Mouse (Mus musculus) CH12.LX (cell line): ENCODE measurements around the gene Vmn1r85. TPM values are rescaled to one million over a fixed set of nuclear protein-coding genes. Genes with fewer than 3 reads are reported as not detected.

ENCODE experiments used
- DNase-seq: peaks from one replicate; pipeline ENCODE4 v3.0.0-alpha.2; 2013; ENCODE audit errors: extremely low read depth
- H3K27ac ChIP-seq: 2 replicates; pipeline ENCODE4 v1.5.1; 2012; ENCODE audit warnings: low read depth, mild to moderate bottlenecking, control low read depth, moderate library complexity; ENCODE audit not compliant: insufficient read depth
- H3K27me3 ChIP-seq: replicated peaks from 2 replicates; pipeline ENCODE3; 2012; ENCODE audit warnings: inconsistent platforms
- H3K36me3 ChIP-seq, 2 experiments: replicated peaks in 1 of 2; 2 replicates each; pipeline versions ENCODE3 to v1.6.1; 2012; ENCODE audit warnings: inconsistent platforms in 1 of 2, low read length in 1 of 2, mild to moderate bottlenecking in 1 of 2, mixed read lengths in 1 of 2, moderate library complexity in 1 of 2; ENCODE audit not compliant: control insufficient read depth in 1 of 2, insufficient read depth in 1 of 2
- H3K4me1 ChIP-seq, 2 experiments: 2 replicates each; pipeline ENCODE4 v1.6.1; 2012; ENCODE audit warnings: inconsistent platforms in 1 of 2, moderate library complexity in 1 of 2; ENCODE audit not compliant: insufficient read depth in 2 of 2, control insufficient read depth in 1 of 2
- H3K4me2 ChIP-seq: 2 replicates; pipeline ENCODE4 v1.6.1; 2012; ENCODE audit warnings: low read depth, mild to moderate bottlenecking, control low read depth; ENCODE audit not compliant: poor library complexity, insufficient read depth, severe bottlenecking
- H3K4me3 ChIP-seq, 3 experiments: fragments of 150-350 bp in 1 of 3; sonication (generic) in 1 of 3; replicated peaks in 1 of 3; 2 replicates each; pipeline versions ENCODE3 to v1.5.1; 2011 to 2012; ENCODE audit warnings: low read depth in 2 of 3, low read length in 2 of 3, mild to moderate bottlenecking in 2 of 3, moderate library complexity in 2 of 3, control low read depth in 1 of 3, improper control_type of control experiment in 1 of 3, inconsistent platforms in 1 of 3, mixed read lengths in 1 of 3; ENCODE audit not compliant: poor library complexity in 1 of 3
- H3K79me2 ChIP-seq: replicated peaks from 2 replicates; pipeline ENCODE4 v1.6.1; 2012; ENCODE audit warnings: mild to moderate bottlenecking, moderate library complexity; ENCODE audit not compliant: control insufficient read depth, poor library complexity, insufficient read depth, severe bottlenecking; ENCODE audit errors: extremely low read depth
- H3K9ac ChIP-seq: 2 replicates; pipeline ENCODE4 v1.6.1; 2012; ENCODE audit warnings: low read depth, mild to moderate bottlenecking, control low read depth, moderate library complexity; ENCODE audit not compliant: insufficient read depth
- H3K9me3 ChIP-seq: replicated peaks from 2 replicates; pipeline ENCODE3; 2012; ENCODE audit warnings: low read length, inconsistent platforms, mixed read lengths
- BHLHE40 ChIP-seq: IDR thresholded peaks from 2 replicates; pipeline ENCODE4 v1.6.1; 2011; ENCODE audit warnings: mild to moderate bottlenecking, low read depth, low read length, improper control_type of control experiment
- E2F4 ChIP-seq: IDR thresholded peaks from 2 replicates; pipeline ENCODE4 v1.6.1; 2011; ENCODE audit warnings: low read depth, low read length, improper control_type of control experiment; ENCODE audit not compliant: insufficient replicate concordance
- EP300 ChIP-seq: IDR thresholded peaks from 2 replicates; pipeline ENCODE4 v1.6.1; 2011; ENCODE audit warnings: low read length, improper control_type of control experiment
- ETS1 ChIP-seq: conservative IDR thresholded peaks from 2 replicates; pipeline ENCODE4 v1.6.1; 2012; ENCODE audit warnings: low read depth, mild to moderate bottlenecking, inconsistent platforms, low read length, improper control_type of control experiment, moderate library complexity
- IRF4 ChIP-seq: IDR thresholded peaks from 2 replicates; pipeline ENCODE4 v1.6.1; 2014; ENCODE audit warnings: low read depth, mild to moderate bottlenecking, inconsistent platforms, low read length, improper control_type of control experiment
- KAT2A ChIP-seq: IDR thresholded peaks from 2 replicates; pipeline ENCODE4 v1.6.1; 2012; ENCODE audit warnings: low read length, improper control_type of control experiment, inconsistent platforms; ENCODE audit not compliant: insufficient replicate concordance
- MAX ChIP-seq: IDR thresholded peaks from 2 replicates; pipeline ENCODE4 v1.6.1; 2011; ENCODE audit warnings: low read length, improper control_type of control experiment
- MEF2A ChIP-seq: IDR thresholded peaks from 2 replicates; pipeline ENCODE4 v1.6.1; 2014; ENCODE audit warnings: low read depth, mild to moderate bottlenecking, inconsistent platforms, low read length, improper control_type of control experiment, borderline replicate concordance
- MXI1 ChIP-seq: IDR thresholded peaks from 2 replicates; pipeline ENCODE4 v1.6.1; 2011; ENCODE audit warnings: mild to moderate bottlenecking, low read depth, low read length, improper control_type of control experiment
- MYC ChIP-seq: IDR thresholded peaks from 2 replicates; pipeline ENCODE4 v1.6.1; 2011; ENCODE audit warnings: low read depth, mild to moderate bottlenecking, improper control_type of control experiment, low read length
- NELFE ChIP-seq: IDR thresholded peaks from 2 replicates; pipeline ENCODE4 v1.6.1; 2011; ENCODE audit warnings: low read depth, low read length, improper control_type of control experiment
- NRF1 ChIP-seq: IDR thresholded peaks from 2 replicates; pipeline ENCODE4 v1.6.1; 2014; ENCODE audit warnings: low read depth, mild to moderate bottlenecking, inconsistent platforms, low read length, improper control_type of control experiment, moderate library complexity
- PAX5 ChIP-seq: IDR thresholded peaks from 2 replicates; pipeline ENCODE4 v1.6.1; 2012; ENCODE audit warnings: low read length, inconsistent platforms, mixed read lengths
- POLR2A ChIP-seq: IDR thresholded peaks from 2 replicates; pipeline ENCODE4 v1.6.1; 2011; ENCODE audit warnings: low read depth, mild to moderate bottlenecking, improper control_type of control experiment, low read length
- POLR2AphosphoS2 ChIP-seq: IDR thresholded peaks from 2 replicates; pipeline ENCODE4 v1.6.1; 2011; ENCODE audit warnings: low read depth, low read length, improper control_type of control experiment
- RAD21 ChIP-seq: IDR thresholded peaks from 2 replicates; pipeline ENCODE4 v1.6.1; 2011; ENCODE audit warnings: low read depth, mild to moderate bottlenecking, low read length, improper control_type of control experiment, moderate library complexity
- SIN3A ChIP-seq: IDR thresholded peaks from 2 replicates; pipeline ENCODE4 v1.6.1; 2012; ENCODE audit warnings: low read length, improper control_type of control experiment, inconsistent platforms
- SMC3 ChIP-seq: IDR thresholded peaks from 2 replicates; pipeline ENCODE4 v1.6.1; 2011; ENCODE audit warnings: low read depth, low read length, improper control_type of control experiment
- TBP ChIP-seq: conservative IDR thresholded peaks from 2 replicates; pipeline ENCODE4 v1.6.1; 2011; ENCODE audit warnings: low read depth, low read length, improper control_type of control experiment
- UBTF ChIP-seq: IDR thresholded peaks from 2 replicates; pipeline ENCODE4 v1.6.1; 2012; ENCODE audit warnings: low read depth, mild to moderate bottlenecking, inconsistent platforms, low read length, improper control_type of control experiment, moderate library complexity
- ZC3H11A ChIP-seq: IDR thresholded peaks from 2 replicates; pipeline ENCODE4 v1.6.1; 2012; ENCODE audit warnings: low read depth, mild to moderate bottlenecking, inconsistent platforms, low read length, improper control_type of control experiment
- ZNF384 ChIP-seq: IDR thresholded peaks from 2 replicates; pipeline ENCODE4 v1.6.1; 2012; ENCODE audit warnings: low read depth, low read length, improper control_type of control experiment, inconsistent platforms
- dilution Hi-C: fragments of 300-500 bp; cut with MboI; formaldehyde crosslinking; loops from 2 replicates; pipeline ENCODE4 v1.14.3; 2020; ENCODE audit warnings: low sequenced_read_pairs; ENCODE audit not compliant: extremely low pct_unique_long_range_greater_than_20kb, extremely low pct_ligation_motif_present
- in situ Hi-C: fragments of 300-500 bp; cut with MboI; formaldehyde crosslinking; loops from 3 replicates; pipeline ENCODE4 v1.14.3; 2019; ENCODE audit warnings: low sequenced_read_pairs, low pct_ligation_motif_present, low pct_unique_long_range_greater_than_20kb, mixed read lengths
- polyA plus RNA-seq: library from polyadenylated mRNA; unstranded; fragments of >175 nt; gene quantifications from 2 replicates; pipeline ENCODE4 v1.2.1, GENCODE M21; 2012; ENCODE audit warnings: low read depth; ENCODE audit not compliant: insufficient read length
- total RNA-seq, 2 experiments: library from RNA; depleted of rRNA; stranded (reverse); fragments of 300-350 nt in 1 of 2; fragments of >200 nt in 1 of 2; gene quantifications; 2 replicates each; pipeline ENCODE4 v1.2.3; 2012 to 2014

Gene Vmn1r85
- total and polyA plus RNA-seq, 3 experiments, result not detected

- Histone ChIP-seq H3K4me2 (no peak overlapping the region), H3K27ac (no peak overlapping the region), H3K9me3 (peaks cover 10% of the 10 kb centered on the region), H3K4me3 (no peak overlapping the region), H3K9ac (no peak overlapping the region), H3K27me3 (peaks cover 2% of the 10 kb centered on the region), H3K36me3 (peaks cover 0 to 21% of the 10 kb centered on the region in 2 experiments), H3K79me2 (no peaks in the 10 kb centered on the region), H3K4me1 (peaks cover 0 to 21% of the 10 kb centered on the region in 2 experiments; a peak in 2 of 4 replicates)
- no peak for DNase-seq
- TF ChIP-seq NRF1 (no peak), MYC (no peak), ETS1 (no peak), MAX (no peak), SIN3A (no peak), IRF4 (no peak), NELFE (no peak), POLR2A (no peak), RAD21 (no peak), ZC3H11A (no peak), KAT2A (no peak)
- in situ Hi-C loops (loop anchor here (5.0 to 10.0 kb wide), 2 partner anchors 36 to 118 kb away; partner anchors contain the start of genes Rnf225 and Rps5), dilution Hi-C loops (no loop called here)
Measured at GRCm38 (mm10) chr7:13043120-13043444, 51.9 kb downstream of the Vmn1r85 start.

- dilution Hi-C loops, result no loop called here
- Histone ChIP-seq H3K9ac (no peak overlapping the region), H3K4me2 (no peak overlapping the region), H3K36me3 (peaks cover 0 to 21% of the 10 kb centered on the region in 2 experiments), H3K4me1 (peaks cover 0 to 21% of the 10 kb centered on the region in 2 experiments; a peak in 2 of 4 replicates), H3K4me3 (no peak overlapping the region), H3K27ac (no peak overlapping the region), H3K9me3 (peaks cover 10% of the 10 kb centered on the region), H3K27me3 (no peaks in the 10 kb centered on the region), H3K79me2 (peaks cover under 1% of the 10 kb centered on the region; the same call in 1 of the 2 replicates)
- no peak for DNase-seq
- in situ Hi-C loops, result loop anchor here (5.0 to 10.0 kb wide), 2 partner anchors 35 to 118 kb away; partner anchors contain the start of genes Rnf225 and Rps5
- TF ChIP-seq EP300, result no peak
- no peak for TF ChIP-seq E2F4
- TF ChIP-seq NRF1, result no peak
- TF ChIP-seq UBTF, result no peak
- no peak for TF ChIP-seq TBP
- TF ChIP-seq POLR2AphosphoS2, result no peak
- TF ChIP-seq BHLHE40, result no peak
- TF ChIP-seq SMC3, result no peak
- TF ChIP-seq PAX5, result no peak
- no peak for TF ChIP-seq MEF2A
- no peak for TF ChIP-seq POLR2A
- no peak for TF ChIP-seq ZC3H11A
- TF ChIP-seq MYC, result no peak
- no peak for TF ChIP-seq MXI1
- TF ChIP-seq ZNF384, result no peak
Measured at GRCm38 (mm10) chr7:13042511-13042910, 52.5 kb downstream of the Vmn1r85 start.
